Mouse (Mus musculus) neural tube, embryonic 12.5 days (tissue): ENCODE measurements around the gene Olfr97. TPM values are rescaled to one million over a fixed set of nuclear protein-coding genes. Genes with fewer than 3 reads are reported as not detected.
"Not testable (repeated sequence)": the region's sequence is repeated elsewhere in the genome, so short reads cannot be mapped to it uniquely, and the experiment has no call there.

ENCODE experiments used
- ATAC-seq: fragments of 200-750 bp; cut with Nextera tagmentation; 2 replicates; pipeline ENCODE4 v1.8.0; 2017; ENCODE audit warnings: low read depth, mild to moderate bottlenecking, moderate TSS enrichment, moderate library complexity; ENCODE audit not compliant: low FRiP score
- H3K27ac ChIP-seq: fragments of 300-500 bp; sonication (generic); 2 replicates; pipeline ENCODE4 v1.5.1; 2016
- H3K27me3 ChIP-seq: fragments of 300-500 bp; sonication (generic); replicated peaks from 2 replicates; pipeline ENCODE4 v1.6.1; 2016; ENCODE audit warnings: mild to moderate bottlenecking
- H3K36me3 ChIP-seq: fragments of 300-500 bp; sonication (generic); 2 replicates; pipeline ENCODE4 v1.6.1; 2016; ENCODE audit warnings: mild to moderate bottlenecking
- H3K4me1 ChIP-seq: fragments of 300-500 bp; sonication (generic); 2 replicates; pipeline ENCODE4 v1.6.1; 2016
- H3K4me2 ChIP-seq: fragments of 300-500 bp; sonication (generic); replicated peaks from 2 replicates; pipeline ENCODE4 v1.6.1; 2016; ENCODE audit warnings: mild to moderate bottlenecking
- H3K4me3 ChIP-seq: fragments of 300-500 bp; sonication (generic); 2 replicates; pipeline ENCODE4 v1.5.1; 2016
- H3K9ac ChIP-seq: fragments of 300-500 bp; sonication (generic); 2 replicates; pipeline ENCODE4 v1.6.1; 2016; ENCODE audit warnings: mild to moderate bottlenecking
- H3K9me3 ChIP-seq: fragments of 300-500 bp; sonication (generic); 2 replicates; pipeline ENCODE4 v1.6.1; 2016; ENCODE audit warnings: mild to moderate bottlenecking
- WGBS: fragments of 180-500 bp; shearing (Covaris S2); methylation state at CpG from one replicate; pipeline ENCODE4 v1.1.7; 2016; 5-methylcytosine and 5-hydroxymethylcytosine counted together
- polyA plus RNA-seq: library from polyadenylated mRNA; unstranded; fragments of >200 nt; fragmentation: Nextera tagmentation; extraction: Ambion mirVana; gene quantifications from 2 replicates; pipeline ENCODE4 v1.2.1, GENCODE M21; 2016

Olfr97 gene
- polyA plus RNA-seq = not detected in 2 replicates

- WGBS = 91% methylated on average over 2 of the region's 2 CpGs
- ATAC-seq, H3K4me2 ChIP-seq, H3K9me3 ChIP-seq, H3K36me3 ChIP-seq, H3K27ac ChIP-seq, H3K4me1 ChIP-seq, H3K9ac ChIP-seq, H3K27me3 ChIP-seq, H3K4me3 ChIP-seq: not testable (repeated sequence)
Observed at GRCm38 (mm10) chr17:37237230-37237629, at the start of gene Olfr97. Gene Olfr97, minus strand, starts transcription at chr17:37237330.

GRCm38 (mm10) chr17:37283360-37283759 is 46.2 kb upstream of the Olfr97 start, which contains the start of gene Olfr99:
Gene Olfr99, minus strand, starts transcription at chr17:37283460.
- no peak for ATAC-seq
- H3K27me3 ChIP-seq = no peaks in the 10 kb centered on the region
- no peaks in the 10 kb centered on the region for H3K36me3 ChIP-seq
- no peak within 1 kb of the TSS for H3K4me3 ChIP-seq
- no peak within 1 kb of the TSS for H3K27ac ChIP-seq
- no peaks in the 10 kb centered on the region for H3K4me1 ChIP-seq
- H3K9me3 ChIP-seq = no peaks in the 10 kb centered on the region
- WGBS = 68% methylated on average over 1 of the region's 1 CpGs
- no peak within 1 kb of the TSS for H3K4me2 ChIP-seq
- H3K9ac ChIP-seq = no peak within 1 kb of the TSS

GRCm38 (mm10) chr17:37280331-37280730 is 43.2 kb upstream of the Olfr97 start:
- WGBS = 73% methylated on average over 1 of the region's 1 CpGs
- no peaks in the 10 kb centered on the region for H3K4me1 ChIP-seq
- no peak for ATAC-seq
- H3K9me3 ChIP-seq = no peaks in the 10 kb centered on the region
- no peaks in the 10 kb centered on the region for H3K27me3 ChIP-seq
- no peak overlapping the region for H3K9ac ChIP-seq
- H3K4me3 ChIP-seq = no peak overlapping the region
- H3K4me2 ChIP-seq = no peak overlapping the region
- H3K27ac ChIP-seq = no peak overlapping the region
- H3K36me3 ChIP-seq = no peaks in the 10 kb centered on the region

GRCm38 (mm10) chr17:37276573-37276972 is 39.4 kb upstream of the Olfr97 start:
- Histone ChIP-seq H3K9ac (no peak overlapping the region), H3K4me2 (no peak overlapping the region), H3K27me3 (no peaks in the 10 kb centered on the region), H3K4me1 (no peaks in the 10 kb centered on the region), H3K36me3 (no peaks in the 10 kb centered on the region), H3K27ac (no peak overlapping the region), H3K4me3 (no peak overlapping the region), H3K9me3 (no peaks in the 10 kb centered on the region)
- ATAC-seq = no peak

DNA sequence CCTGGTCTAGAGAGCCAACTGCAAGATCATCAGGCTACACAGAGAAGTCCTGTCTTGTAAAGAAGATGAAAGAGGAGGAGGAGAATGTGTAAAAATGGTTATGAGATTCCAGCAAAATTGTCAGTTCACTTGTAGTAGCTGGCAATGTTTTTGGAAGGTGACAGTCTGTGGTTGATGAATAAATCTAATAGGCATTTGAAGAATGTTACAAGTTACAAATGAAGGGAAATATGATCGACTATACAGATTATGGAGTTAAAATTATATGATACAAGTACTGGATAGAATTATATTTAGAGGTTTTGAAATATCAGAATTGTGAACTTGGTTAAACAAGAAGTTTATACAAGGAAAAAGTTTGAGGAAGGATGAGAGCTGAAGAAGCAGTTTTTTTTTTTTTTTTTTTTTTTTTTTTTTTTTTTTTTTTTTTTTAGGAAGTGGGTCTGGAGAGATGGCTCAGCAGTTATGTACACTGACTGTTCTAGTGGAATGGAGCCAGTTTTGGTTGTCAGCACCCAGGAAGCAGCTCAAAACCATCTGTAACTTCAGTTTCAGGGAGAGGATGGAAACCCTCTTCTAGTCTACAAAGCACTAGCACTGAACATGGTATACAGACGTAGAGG is 38.6 kb upstream of the Olfr97 start:
- no peaks in the 10 kb centered on the region for H3K9me3 ChIP-seq
- ATAC-seq = no peak
- WGBS = 81% methylated on average over 2 of the region's 2 CpGs
- no peaks in the 10 kb centered on the region for H3K36me3 ChIP-seq
- H3K4me1 ChIP-seq = no peaks in the 10 kb centered on the region
- no peak overlapping the region for H3K4me2 ChIP-seq
- no peak overlapping the region for H3K4me3 ChIP-seq
- no peaks in the 10 kb centered on the region for H3K27me3 ChIP-seq
- no peak overlapping the region for H3K9ac ChIP-seq
- no peak overlapping the region for H3K27ac ChIP-seq

- H3K9ac ChIP-seq = no peak overlapping the region
- ATAC-seq = 0 out of 2 replicates have a peak, but pooled peaks have one; percentile 39
- WGBS = 73% methylated on average over 8 of the region's 8 CpGs
Observed at GRCm38 (mm10) chr17:37270702-37271092, 33.6 kb upstream of the Olfr97 start.

GRCm38 (mm10) chr17:37270058-37270701 is 33.0 kb upstream of the Olfr97 start, which contains the start of gene H2-M3:
Gene H2-M3, plus strand, starts transcription at chr17:37270220.
- Histone ChIP-seq H3K36me3 (no peaks in the 10 kb centered on the region), H3K9me3 (no peaks in the 10 kb centered on the region), H3K4me1 (no peaks in the 10 kb centered on the region), H3K27ac (no peak within 1 kb of the TSS), H3K4me3 (peak within 1 kb of the TSS; percentile 34), H3K9ac (no peak within 1 kb of the TSS), H3K27me3 (no peaks in the 10 kb centered on the region), H3K4me2 (peak within 1 kb of the TSS; percentile 78)
- ATAC-seq = peak; percentile 97
- 5% methylated on average over 26 of the region's 26 CpGs for WGBS

More at GRCm38 (mm10) chr17:37270702-37271092, 33.6 kb upstream of the Olfr97 start:
- Histone ChIP-seq H3K27me3 (no peaks in the 10 kb centered on the region), H3K36me3 (no peaks in the 10 kb centered on the region), H3K27ac (no peak overlapping the region), H3K4me2 (peak overlapping the region; percentile 78), H3K4me1 (no peaks in the 10 kb centered on the region), H3K4me3 (peak overlapping the region; percentile 34), H3K9me3 (no peaks in the 10 kb centered on the region)

- ATAC-seq = no peak
- Histone ChIP-seq H3K9ac (no peak within 1 kb of the TSS), H3K4me3 (no peak within 1 kb of the TSS), H3K27ac (no peak within 1 kb of the TSS), H3K27me3 (no peaks in the 10 kb centered on the region), H3K4me1 (no peaks in the 10 kb centered on the region), H3K36me3 (no peaks in the 10 kb centered on the region), H3K9me3 (no peaks in the 10 kb centered on the region), H3K4me2 (no peak within 1 kb of the TSS)
- 77% methylated on average over 1 of the region's 1 CpGs for WGBS
Observed at GRCm38 (mm10) chr17:37263626-37264025, 26.5 kb upstream of the Olfr97 start, which contains the start of gene Olfr98. Gene Olfr98, minus strand, starts transcription at chr17:37263749.

DNA sequence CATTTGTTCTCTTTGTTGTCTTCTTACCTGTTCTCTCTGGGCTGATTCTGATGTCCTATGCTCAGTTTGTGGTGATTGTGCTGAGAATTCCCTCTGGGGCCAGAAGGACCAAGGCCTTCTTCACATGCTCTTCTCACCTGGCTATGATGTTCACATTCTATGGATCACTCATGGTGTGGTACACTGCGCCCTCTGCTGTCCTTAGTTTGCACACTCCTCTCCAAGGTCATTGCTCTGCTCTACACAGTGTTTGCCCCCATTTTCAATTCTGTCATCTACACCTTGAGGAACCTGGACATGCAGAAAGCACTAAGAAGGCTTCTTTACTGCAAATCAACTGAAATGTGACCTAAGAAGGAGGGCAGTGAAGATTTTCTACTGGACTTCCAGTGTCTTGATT is 13.4 kb upstream of the Olfr97 start:
- H3K4me3 ChIP-seq = no peak overlapping the region
- 28% methylated on average over 1 of the region's 1 CpGs for WGBS
- H3K27ac ChIP-seq = no peak overlapping the region
- no peak overlapping the region for H3K4me2 ChIP-seq
- H3K27me3 ChIP-seq = no peaks in the 10 kb centered on the region
- no peak overlapping the region for H3K9ac ChIP-seq
- no peaks in the 10 kb centered on the region for H3K4me1 ChIP-seq
- H3K9me3 ChIP-seq = no peaks in the 10 kb centered on the region
- H3K36me3 ChIP-seq = no peaks in the 10 kb centered on the region
- ATAC-seq = no peak

GRCm38 (mm10) chr17:37249460-37249859 is 12.3 kb upstream of the Olfr97 start:
- Histone ChIP-seq H3K4me3 (no peak overlapping the region), H3K27me3 (no peaks in the 10 kb centered on the region), H3K4me1 (no peaks in the 10 kb centered on the region), H3K9me3 (no peaks in the 10 kb centered on the region), H3K4me2 (no peak overlapping the region), H3K36me3 (no peaks in the 10 kb centered on the region), H3K27ac (no peak overlapping the region), H3K9ac (no peak overlapping the region)
- no peak for ATAC-seq

DNA sequence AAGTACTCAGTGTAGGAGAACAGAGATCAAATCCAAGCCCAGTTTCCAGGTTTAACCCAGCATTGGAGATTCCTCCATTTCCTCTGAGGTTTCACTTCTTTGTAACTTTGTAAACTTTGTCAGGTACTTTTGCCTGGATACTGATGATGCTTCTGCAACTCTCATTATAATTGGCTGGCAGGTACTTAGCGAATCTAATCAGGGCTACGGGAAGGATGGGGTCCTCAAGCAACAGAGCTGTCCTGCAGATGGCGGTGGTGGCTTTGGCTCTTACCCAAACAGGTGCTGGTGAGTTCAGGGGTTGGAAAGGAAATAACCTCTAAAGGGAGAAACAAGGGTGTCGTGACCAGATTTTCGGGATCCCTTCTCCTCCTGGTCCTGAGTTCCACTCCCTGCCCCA is 9.6 kb upstream of the Olfr97 start:
- no peak for ATAC-seq
- Histone ChIP-seq H3K4me3 (no peak overlapping the region), H3K27me3 (no peaks in the 10 kb centered on the region), H3K27ac (no peak overlapping the region), H3K9me3 (no peaks in the 10 kb centered on the region), H3K4me1 (no peaks in the 10 kb centered on the region), H3K36me3 (no peaks in the 10 kb centered on the region), H3K9ac (no peak overlapping the region), H3K4me2 (no peak overlapping the region)
- 40% methylated on average over 5 of the region's 5 CpGs for WGBS

DNA sequence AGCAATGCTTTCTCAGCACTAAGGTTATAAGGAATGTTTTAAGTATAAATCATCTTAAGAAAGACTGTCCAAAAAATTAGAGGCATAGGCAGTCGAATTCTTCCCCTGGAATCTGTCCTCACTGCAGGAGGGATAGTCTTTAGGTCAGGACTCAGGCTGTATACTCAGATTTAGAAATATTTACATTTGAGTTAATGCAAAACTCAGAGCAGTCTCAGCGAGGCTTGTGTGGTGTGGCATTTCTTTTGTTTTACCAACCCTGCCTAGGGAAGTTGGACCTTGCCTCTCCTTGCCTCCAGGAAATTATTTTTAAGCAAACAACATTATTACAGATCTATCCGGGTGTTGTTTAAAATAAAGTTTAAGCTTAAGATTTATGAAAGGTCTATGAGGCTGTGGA is 5.1 kb upstream of the Olfr97 start:
- Histone ChIP-seq H3K4me2 (no peak overlapping the region), H3K36me3 (no peaks in the 10 kb centered on the region), H3K9ac (no peak overlapping the region), H3K27ac (no peak overlapping the region), H3K4me1 (no peaks in the 10 kb centered on the region), H3K4me3 (no peak overlapping the region), H3K27me3 (no peaks in the 10 kb centered on the region), H3K9me3 (no peaks in the 10 kb centered on the region)
- 58% methylated on average over 3 of the region's 3 CpGs for WGBS
- no peak for ATAC-seq

- peaks cover 5% of the 10 kb centered on the region; the same call in 1 of the 2 replicates for H3K9me3 ChIP-seq
Observed at GRCm38 (mm10) chr17:37221879-37222278, 15.3 kb downstream of the Olfr97 start.

More at GRCm38 (mm10) chr17:37221879-37222278, 15.3 kb downstream of the Olfr97 start:
- no peak for ATAC-seq
- 33% methylated on average over 1 of the region's 1 CpGs for WGBS
- H3K4me1 ChIP-seq = no peaks in the 10 kb centered on the region
- no peak overlapping the region for H3K4me3 ChIP-seq
- H3K36me3 ChIP-seq = no peaks in the 10 kb centered on the region
- H3K27ac ChIP-seq = no peak overlapping the region
- H3K9ac ChIP-seq = no peak overlapping the region
- H3K4me2 ChIP-seq = no peak overlapping the region
- H3K27me3 ChIP-seq = no peaks in the 10 kb centered on the region
